Mouse (Mus musculus): ENCODE measurements at regions not wholly inside any gene's neighbourhood (a gene's known extent, or its start where the extent isn't known, plus 50 kb on each side); places are given as distances from the start of the nearest gene placed in this dataset.

- TF ChIP-seq POLR2A (IDR thresholded peaks at IDR 0.05; ENCODE audit: low read depth, low read length) (no peak), CTCF (IDR thresholded peaks at IDR 0.05; ENCODE audit: borderline replicate concordance, insufficient read depth, low read length) (no peak)
These were observed 281.0 kb upstream of the Runx1 start for GRCm38 (mm10) chr16:93106811-93107523.

Measured in embryonic fibroblast, embryonic 13.5 days (primary cell).